Mouse (Mus musculus) erythroblast, embryonic 14.5 days (primary cell): ENCODE data around the gene Gm8439.

ENCODE experiments used
- GATA1 ChIP-seq: IDR thresholded peaks from 2 replicates; pipeline ENCODE4 v1.6.1; 2012; ENCODE audit warnings: low read length, inconsistent platforms, mixed read lengths
- TAL1 ChIP-seq: IDR thresholded peaks from 3 replicates; pipeline ENCODE4 v1.6.1; 2012; ENCODE audit warnings: low read length, inconsistent platforms, mixed read lengths

DNA sequence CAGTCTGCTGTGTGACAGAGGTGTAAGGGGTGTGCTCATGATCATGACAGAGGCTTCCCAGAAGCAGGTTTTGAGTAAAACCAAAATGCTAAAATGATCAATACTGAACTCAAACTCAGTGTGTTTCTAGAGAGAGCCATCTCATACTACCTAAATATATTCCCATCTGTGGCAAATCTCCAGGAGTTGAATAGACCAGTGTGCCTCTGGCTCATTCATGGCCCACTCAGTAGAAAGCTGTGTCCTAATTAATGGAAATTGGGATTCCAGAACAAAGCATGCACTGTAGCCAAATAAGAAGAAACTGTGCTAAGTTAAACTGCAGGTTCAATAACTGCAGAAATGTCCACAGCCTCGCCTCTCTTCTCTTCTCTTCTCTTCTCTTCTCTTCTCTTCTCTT, 1.6 kb upstream of the Gm8439 start:
- no peak for TF ChIP-seq TAL1
- TF ChIP-seq GATA1 = no peak
